Mouse (Mus musculus) gastrocnemius, postnatal 10 days (tissue): ENCODE results near the gene Unc13d. TPM values are rescaled to one million over a fixed set of nuclear protein-coding genes. Genes with fewer than 3 reads are reported as not detected.
"Not testable (repeated sequence)": the region's sequence is repeated elsewhere in the genome, so short reads cannot be mapped to it uniquely, and the experiment has no call there.

Source experiments
- DNase-seq: peaks from one replicate; pipeline ENCODE4 v3.0.0; 2021; ENCODE audit warnings: mixed read lengths
- total RNA-seq, 2 experiments: library from RNA; stranded (reverse); gene quantifications; 2 replicates each; pipeline ENCODE4 v1.2.3; 2021

The Unc13d gene
- total RNA-seq, 2 experiments from 2014 or later = 0.45 TPM

GRCm38 (mm10) chr11:116043286-116043685, 34.5 kb downstream of the Unc13d start:
- DNase-seq = no peak

- no peak for DNase-seq
Measured at GRCm38 (mm10) chr11:116042372-116043138, 35.2 kb downstream of the Unc13d start.

- no peak for DNase-seq
Measured at GRCm38 (mm10) chr11:116041833-116042232, 35.9 kb downstream of the Unc13d start.

GRCm38 (mm10) chr11:116040593-116040992, 37.2 kb downstream of the Unc13d start:
- DNase-seq = no peak

GRCm38 (mm10) chr11:116037826-116038225, 39.9 kb downstream of the Unc13d start:
- no peak for DNase-seq

- no peak for DNase-seq
Measured at GRCm38 (mm10) chr11:116036671-116037070, 41.1 kb downstream of the Unc13d start.

- DNase-seq = no peak
Measured at GRCm38 (mm10) chr11:116034584-116034983, 43.2 kb downstream of the Unc13d start.

- no peak for DNase-seq
Measured at GRCm38 (mm10) chr11:116030898-116031845, 46.6 kb downstream of the Unc13d start.

- DNase-seq = peak; percentile 94
Measured at GRCm38 (mm10) chr11:116030088-116030897, 47.5 kb downstream of the Unc13d start, which contains the start of gene Unk. Gene Unk (plus strand): TSS chr11:116030322.

GRCm38 (mm10) chr11:116029086-116029865, 48.5 kb downstream of the Unc13d start:
- DNase-seq = no peak

GRCm38 (mm10) chr11:116028177-116028865, 49.4 kb downstream of the Unc13d start:
- DNase-seq = no peak

GRCm38 (mm10) chr11:116027756-116028155, 50.0 kb downstream of the Unc13d start, which contains the start of gene H3f3b:
Gene H3f3b (minus strand): TSS chr11:116027962.
- no peak for DNase-seq

GRCm38 (mm10) chr11:116025056-116025845, 52.5 kb downstream of the Unc13d start:
- DNase-seq = no peak

- peak; percentile 93 for DNase-seq
Measured at GRCm38 (mm10) chr11:116024356-116024808, 53.4 kb downstream of the Unc13d start.

GRCm38 (mm10) chr11:116023771-116024355, 53.9 kb downstream of the Unc13d start:
- peak; percentile 75 for DNase-seq

GRCm38 (mm10) chr11:116023074-116023770, 54.5 kb downstream of the Unc13d start:
- DNase-seq = not testable (repeated sequence)

GRCm38 (mm10) chr11:116022256-116022780, 55.4 kb downstream of the Unc13d start:
- DNase-seq = no peak
